Mouse (Mus musculus) spleen, adult 2 months (tissue): Measurements from ENCODE around the gene Olfr649. TPM values are rescaled to one million over a fixed set of nuclear protein-coding genes. Genes with fewer than 3 reads are reported as not detected.

ENCODE experiments used
- DNase-seq, 2 experiments: peaks; one replicate each; pipeline versions ENCODE4 v3.0.0 to v3.0.0-alpha.2; 2012 to 2021; ENCODE audit warnings: low spot score in 2 of 2, low read depth in 1 of 2
- H3K27ac ChIP-seq: fragments of 200-500 bp; 2 replicates; pipeline ENCODE4 v1.5.1; 2012; ENCODE audit warnings: low read length, inconsistent platforms; ENCODE audit not compliant: insufficient read depth
- H3K27me3 ChIP-seq: fragments of 200-500 bp; 2 replicates; pipeline ENCODE4 v1.6.1; 2012; ENCODE audit warnings: mild to moderate bottlenecking, moderate library complexity, low read length, inconsistent platforms; ENCODE audit not compliant: control insufficient read depth, insufficient read depth
- H3K36me3 ChIP-seq: fragments of 200-500 bp; 2 replicates; pipeline ENCODE4 v1.6.1; 2012; ENCODE audit warnings: mild to moderate bottlenecking, low read length, inconsistent platforms; ENCODE audit not compliant: control insufficient read depth, insufficient read depth
- H3K4me1 ChIP-seq: fragments of 200-500 bp; 2 replicates; pipeline ENCODE4 v1.6.1; 2011; ENCODE audit warnings: inconsistent platforms; ENCODE audit not compliant: control insufficient read depth, insufficient read depth, insufficient read length
- H3K4me3 ChIP-seq: fragments of 200-500 bp; 2 replicates; pipeline ENCODE4 v1.5.1; 2011; ENCODE audit warnings: mild to moderate bottlenecking, inconsistent platforms; ENCODE audit not compliant: insufficient read depth, insufficient read length; ENCODE audit errors: extremely low read depth
- CTCF ChIP-seq: fragments of 200-500 bp; IDR thresholded peaks from 2 replicates; pipeline ENCODE4 v1.5.1; 2011; ENCODE audit warnings: mild to moderate bottlenecking, inconsistent platforms; ENCODE audit not compliant: insufficient read depth, insufficient read length, insufficient replicate concordance; ENCODE audit errors: extremely low read depth
- POLR2A ChIP-seq: fragments of 200-500 bp; IDR thresholded peaks from 2 replicates; pipeline ENCODE4 v1.6.1; 2011; ENCODE audit warnings: low read depth, low read length, inconsistent platforms
- WGBS: fragments of 180-500 bp; shearing (Covaris S2); methylation state at CpG from one replicate; pipeline ENCODE4 v1.1.7; 2018; 5-methylcytosine and 5-hydroxymethylcytosine counted together
- polyA plus RNA-seq: library from polyadenylated mRNA; depleted of rRNA; stranded (reverse); fragments of >200 nt; gene quantifications from 2 replicates; pipeline ENCODE4 v1.2.3, GENCODE M21; 2012; rRNA removed

The Olfr649 gene
- not detected in 2 replicates for polyA plus RNA-seq

DNA sequence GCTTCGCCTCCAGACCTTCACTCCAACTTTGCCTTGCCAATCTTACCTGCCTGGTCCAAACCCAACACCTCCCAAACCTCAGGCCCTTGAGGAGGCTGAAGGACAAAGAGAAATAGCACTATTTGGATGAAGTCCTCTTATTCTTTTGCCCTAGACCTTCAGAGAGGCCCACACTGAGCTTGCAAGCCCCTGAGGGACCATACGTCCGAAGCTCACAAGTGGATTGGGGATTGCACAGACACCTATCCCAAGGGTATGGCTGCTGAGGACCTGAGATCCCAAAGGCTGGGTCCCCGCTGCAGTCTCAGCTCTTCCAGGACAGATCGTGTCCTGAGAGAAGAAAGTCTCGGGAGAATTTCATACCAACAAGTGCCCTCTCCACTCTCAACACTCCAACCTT is at the start of gene Olfr649:
Gene Olfr649, minus strand, starts transcription at position 101 of the 400 bp plus-strand sequence.
- H3K27ac ChIP-seq, result no peak within 1 kb of the TSS
- WGBS, result 91% methylated on average over 6 of the region's 6 CpGs
- no peaks in the 10 kb centered on the region for H3K27me3 ChIP-seq
- no peak for DNase-seq
- no peak within 1 kb of the TSS for H3K4me3 ChIP-seq
- no peaks in the 10 kb centered on the region for H3K36me3 ChIP-seq
- H3K4me1 ChIP-seq, result no peaks in the 10 kb centered on the region
- no peak for TF ChIP-seq POLR2A
- TF ChIP-seq CTCF, result no peak

DNA sequence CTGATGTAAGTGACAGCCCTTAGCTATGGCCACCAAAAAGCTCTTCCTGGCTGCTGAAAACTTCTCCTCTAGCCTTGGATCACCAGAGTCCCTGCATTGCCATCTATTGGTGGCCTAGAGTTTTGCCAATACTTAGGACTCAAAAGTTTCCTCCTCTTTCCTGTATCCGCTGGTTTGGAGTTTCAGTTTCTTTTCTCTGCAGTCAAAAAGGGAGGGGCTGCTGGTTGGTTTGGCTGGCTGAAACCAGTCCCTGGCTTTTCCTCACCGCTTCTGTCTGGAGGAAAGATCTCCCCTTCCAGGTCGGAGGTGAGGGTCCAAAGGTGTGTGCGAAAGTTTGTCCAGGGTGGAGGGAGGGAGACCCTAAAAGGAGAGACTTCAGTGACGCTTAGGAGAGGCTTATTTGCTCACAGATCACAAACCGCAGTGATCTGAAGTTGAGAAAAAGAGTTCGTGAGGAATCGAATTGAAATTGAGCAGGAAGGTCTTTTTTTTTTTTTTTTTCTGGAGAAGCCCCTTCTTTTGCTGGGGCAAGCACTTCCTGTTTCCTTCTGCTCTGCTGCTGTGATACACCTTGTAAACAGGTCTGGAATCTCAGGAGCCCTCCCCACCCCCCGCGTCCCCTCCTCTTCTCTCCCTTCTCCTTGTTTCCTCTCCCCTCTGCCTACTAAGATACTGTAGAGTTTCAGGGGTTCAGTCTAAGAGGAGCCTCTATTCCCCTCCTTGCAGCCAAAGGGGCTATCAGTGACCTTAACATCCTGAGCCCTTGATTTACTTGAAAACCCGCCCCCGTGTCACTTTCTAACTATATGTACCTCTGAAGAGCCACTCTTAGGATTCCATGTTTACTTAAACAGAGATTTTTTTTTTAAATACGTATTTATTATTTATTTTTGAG is 48.7 kb upstream of the Olfr649 start, which contains the start of gene Trim34a:
Gene Trim34a, plus strand, starts transcription at position 171 of the 895 bp plus-strand sequence.
- TF ChIP-seq POLR2A (no peak; the same call in 1 of the 2 replicates), CTCF (peak; percentile 18; the same call in 1 of the 2 replicates)
- Histone ChIP-seq H3K27me3 (no peaks in the 10 kb centered on the region), H3K36me3 (peaks cover 4% of the 10 kb centered on the region), H3K27ac (peak within 1 kb of the TSS; percentile 97), H3K4me1 (peaks cover 22% of the 10 kb centered on the region; the same call in 1 of the 2 replicates), H3K4me3 (peak within 1 kb of the TSS; percentile 98)
- WGBS, result 2% methylated on average over 13 of the region's 13 CpGs
- DNase-seq, result peak; percentile 64 to 77

DNA sequence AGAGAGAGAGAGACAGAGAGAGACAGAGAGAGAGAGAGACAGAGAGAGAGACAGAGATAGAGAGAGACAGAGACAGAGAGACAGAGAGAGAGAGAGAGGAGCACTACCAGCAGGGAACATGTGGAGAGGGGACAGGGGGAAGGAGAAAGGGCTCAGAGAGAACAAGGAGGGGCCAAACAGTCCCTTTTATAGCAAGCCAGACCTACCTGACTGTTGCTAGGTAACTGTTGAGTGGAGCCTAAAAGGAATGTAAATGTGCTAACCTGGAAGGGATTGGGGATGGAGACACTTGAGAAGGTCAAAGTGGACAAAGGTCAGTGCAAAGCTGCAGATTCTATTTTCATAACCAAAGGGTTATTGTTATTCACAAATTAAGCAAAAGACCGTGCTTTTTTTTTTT is 47.8 kb upstream of the Olfr649 start:
- H3K4me3 ChIP-seq, result no peak overlapping the region
- no peaks in the 10 kb centered on the region for H3K27me3 ChIP-seq
- H3K4me1 ChIP-seq, result peaks cover 22% of the 10 kb centered on the region; the same call in 1 of the 2 replicates
- 55% methylated on average over 1 of the region's 1 CpGs for WGBS
- no peak for DNase-seq
- H3K36me3 ChIP-seq, result peaks cover 2% of the 10 kb centered on the region
- H3K27ac ChIP-seq, result peak overlapping the region; percentile 50
- TF ChIP-seq CTCF (no peak), POLR2A (no peak)

DNA sequence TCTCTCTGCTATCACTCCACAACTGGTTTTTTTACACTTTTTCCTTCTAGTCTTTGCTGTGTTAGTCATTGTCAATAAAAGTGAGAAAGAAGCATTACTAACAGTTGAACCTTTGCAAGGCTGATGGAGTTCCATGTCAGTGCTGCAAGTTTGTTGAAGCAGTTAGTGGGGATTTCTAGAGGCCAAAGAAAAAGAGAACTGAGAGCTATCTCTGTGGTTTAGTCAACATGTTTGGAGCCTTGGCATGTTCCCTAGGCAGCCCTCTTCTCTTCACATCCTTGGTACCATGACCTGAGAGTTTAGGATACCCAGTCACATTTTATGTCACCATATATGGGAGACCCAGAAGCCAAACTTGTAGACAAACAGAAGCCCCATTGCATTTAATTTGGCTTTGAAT is 45.1 kb upstream of the Olfr649 start:
- Histone ChIP-seq H3K36me3 (no peaks in the 10 kb centered on the region), H3K27ac (peak overlapping the region; percentile 70; the same call in 1 of the 2 replicates), H3K4me3 (no peak overlapping the region), H3K27me3 (no peaks in the 10 kb centered on the region), H3K4me1 (peaks cover 15% of the 10 kb centered on the region; the same call in 1 of the 2 replicates)
- TF ChIP-seq POLR2A (no peak), CTCF (no peak)
- no peak for DNase-seq

DNA sequence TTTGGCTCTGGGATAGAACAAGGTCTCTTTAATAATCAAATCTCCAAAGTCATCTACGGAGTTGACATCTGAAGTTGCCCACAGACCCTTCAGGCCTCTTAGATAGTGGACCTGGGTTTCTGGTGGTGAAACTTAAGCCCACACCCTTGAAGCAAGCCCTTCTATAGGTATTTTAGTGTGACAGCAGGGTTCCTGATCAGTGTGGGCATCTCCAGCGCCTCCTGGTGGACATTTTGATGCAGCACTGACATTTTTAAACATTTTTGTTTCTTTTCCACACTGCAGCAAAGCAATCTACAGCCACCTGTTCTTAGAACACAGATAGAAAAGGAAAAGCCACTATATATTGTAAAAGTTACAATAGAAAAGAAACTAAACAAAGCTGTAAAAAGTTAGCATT is 35.4 kb upstream of the Olfr649 start:
- WGBS, result 28% methylated on average over 2 of the region's 2 CpGs
- Histone ChIP-seq H3K27me3 (no peaks in the 10 kb centered on the region), H3K36me3 (no peaks in the 10 kb centered on the region), H3K4me3 (no peak overlapping the region), H3K27ac (no peak overlapping the region), H3K4me1 (0 out of 2 replicates have a peak, but pooled peaks cover 2% of the 10 kb centered on the region)
- TF ChIP-seq CTCF (peak; percentile 55; the same call in 1 of the 2 replicates), POLR2A (no peak)
- DNase-seq, result peak in 1 of 2 experiments; percentile 25

DNA sequence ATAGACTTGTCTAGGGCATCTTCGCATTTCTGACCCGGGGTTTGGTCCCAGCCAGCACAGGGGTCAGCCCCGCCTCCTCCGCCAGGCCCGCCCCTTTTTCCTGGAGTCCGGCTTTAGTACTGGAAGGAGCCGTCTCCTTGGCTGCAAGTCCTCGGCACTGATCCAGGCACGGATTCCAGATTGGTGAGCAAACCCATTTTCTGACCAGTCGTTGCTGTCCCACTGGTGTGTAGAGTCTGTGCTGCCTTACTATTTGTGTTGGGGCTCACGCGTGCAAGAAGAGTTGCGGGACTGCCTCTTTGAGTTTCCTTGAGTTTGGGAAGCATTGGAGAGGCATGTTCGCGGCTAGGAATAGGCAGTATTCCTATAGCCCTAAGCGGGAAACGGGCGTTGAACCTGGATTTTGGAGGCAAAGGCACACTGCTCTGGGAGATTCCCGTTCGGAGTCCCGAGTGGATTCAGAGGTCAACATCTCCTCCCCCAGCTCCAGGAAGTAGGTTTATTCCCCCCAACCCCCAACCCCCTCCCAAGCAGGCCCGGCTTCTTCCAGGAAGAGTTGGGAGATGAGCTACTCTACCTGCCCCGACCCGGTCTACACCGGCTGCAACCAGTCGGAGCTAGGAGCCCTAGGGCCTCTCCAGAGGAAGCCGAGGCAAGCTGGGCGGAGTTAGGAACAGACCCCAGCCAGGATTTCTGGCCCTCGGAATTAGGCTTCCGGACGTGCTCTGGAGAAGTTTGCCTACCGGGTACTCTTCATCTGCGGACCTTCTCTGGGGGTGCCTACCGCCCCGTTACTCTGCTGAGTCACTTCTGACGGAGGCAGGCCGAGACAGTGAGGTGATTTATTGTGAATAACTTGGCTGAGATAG is 23.1 kb upstream of the Olfr649 start, which contains the start of gene Trim6:
Gene Trim6, plus strand, starts transcription at position 93 of the 869 bp plus-strand sequence.
- no peak within 1 kb of the TSS for H3K27ac ChIP-seq
- TF ChIP-seq POLR2A (no peak), CTCF (no peak)
- H3K27me3 ChIP-seq, result peaks cover 1% of the 10 kb centered on the region; the same call in 1 of the 2 replicates
- H3K4me1 ChIP-seq, result peaks cover 6% of the 10 kb centered on the region; the same call in 1 of the 2 replicates
- DNase-seq, result no peak
- peak within 1 kb of the TSS; percentile 25 for H3K4me3 ChIP-seq
- H3K36me3 ChIP-seq, result no peaks in the 10 kb centered on the region
- 8% methylated on average over 37 of the region's 37 CpGs for WGBS
